In genomic region chr2:153108313-153109264, GRCm38 (mm10) we compare ENCODE assay signal across 8 mouse cellular contexts. TPM values are rescaled to one million over a fixed set of nuclear protein-coding genes. Genes with fewer than 3 reads are reported as not detected.
DNase-seq lines count a peak whose midpoint lies in the region; ATAC-seq and TF ChIP-seq lines count a peak whose summit lies in the region.

Hck (plus strand) TSS chr2:153108468.

- H3K27me3 ChIP-seq in C2C12 (ENCODE audit: control insufficient read depth, insufficient read depth, insufficient read length), result peaks cover 62% of the 10 kb centered on the region
- peaks cover 75% of the 10 kb centered on the region for H3K27me3 ChIP-seq in limb, embryonic 10.5 days (ENCODE audit: low read depth, poor library complexity, severe bottlenecking)

- DNase-seq in ZHBTc4 (ENCODE audit: low read depth, low spot score), result peak; percentile 95
- peak; percentile 55 for DNase-seq in heart, postnatal 4 days
- DNase-seq in limb, embryonic 10.5 days (ENCODE audit: low spot score), result peak; percentile 50
- DNase-seq in spleen, postnatal 36 days (ENCODE audit: low spot score in 2 of 2), result peak; percentile 79 to 83
- no peak for DNase-seq in cerebellum, adult 11-12 months

- no peaks in the 10 kb centered on the region for H3K9me3 ChIP-seq in limb, embryonic 10.5 days (replicated peaks)

- H3K79me3 ChIP-seq in C2C12 (ENCODE audit: low read depth), result no peaks in the 10 kb centered on the region

- H3K4me3 ChIP-seq in C2C12 (ENCODE audit: insufficient read depth, poor library complexity, severe bottlenecking), result no peak within 1 kb of the TSS
- H3K4me3 ChIP-seq in limb, embryonic 10.5 days, result peak within 1 kb of the TSS; percentile 47

- H3K27ac ChIP-seq in limb, embryonic 10.5 days, result no peak within 1 kb of the TSS

- H3ac ChIP-seq in C2C12 (ENCODE audit: control insufficient read depth, insufficient read length, low read depth), result peak within 1 kb of the TSS; percentile 59

- no peaks in the 10 kb centered on the region for H3K36me3 ChIP-seq in C2C12 (ENCODE audit: control insufficient read depth, insufficient read depth)
- no peaks in the 10 kb centered on the region for H3K36me3 ChIP-seq in limb, embryonic 10.5 days

- TF ChIP-seq CTCF in C2C12 (IDR thresholded peaks at IDR 0.05; ENCODE audit: control insufficient read depth, insufficient read depth, insufficient read length), result no peak

- H3K79me2 ChIP-seq in C2C12 (ENCODE audit: control insufficient read depth, insufficient read depth), result no peaks in the 10 kb centered on the region

- ATAC-seq in erythroid progenitor cell, adult 5-6 weeks (replicated peaks; ENCODE audit: low FRiP score, poor library complexity, severe bottlenecking), result no peak
- ATAC-seq in megakaryocyte-erythroid progenitor cell, adult 5-6 weeks (replicated peaks; ENCODE audit: low FRiP score, low TSS enrichment, poor library complexity, severe bottlenecking), result peak; percentile 88

- 4% methylated on average over 52 of the region's 52 CpGs for WGBS in limb, embryonic 10.5 days

- peaks cover 20% of the 10 kb centered on the region for H3K4me1 ChIP-seq in limb, embryonic 10.5 days

TF ChIP-seq in C2C12, 6 proteins besides CTCF, POLR2A, EP300 and RAD21:
- TF ChIP-seq CEBPB (IDR thresholded peaks at IDR 0.05; ENCODE audit: low read depth), result no peak
- no peak for TF ChIP-seq MYOD1 (IDR thresholded peaks at IDR 0.05; ENCODE audit: control insufficient read depth, insufficient read length, low read depth)
- no peak for TF ChIP-seq FOSL1 (IDR thresholded peaks at IDR 0.05; ENCODE audit: insufficient read depth, low read length, poor library complexity, severe bottlenecking)

RNA-seq across cellular contexts. Expression of gene Hck, which starts in this region (rescaled TPM):
- polyA plus RNA-seq in C2C12 (2012; fragmentation: generic; extraction: Trizol), result 0.32 TPM
- 35.7 and 36.5 TPM in 2 replicates for total RNA-seq in erythroid progenitor cell, adult 5-6 weeks (2015; ENCODE audit: low replicate concordance)
- total RNA-seq in erythroid progenitor cell, adult 5-6 weeks (2017; ENCODE audit: low replicate concordance), result 19.4 and 38.2 TPM in 2 replicates
- 1 to 10 TPM; 1.1 to 1.2 TPM for total RNA-seq in heart, postnatal 4 days (2021)
- 0.88 and 1.1 TPM in 2 replicates for polyA plus RNA-seq in limb, embryonic 10.5 days (2016; fragmentation: Nextera tagmentation; extraction: Ambion mirVana)
- total RNA-seq in megakaryocyte-erythroid progenitor cell, adult 5-6 weeks (2014; fragmentation: Nextera tagmentation), result 2.2 TPM in 1 of 2 replicates, not detected in the other
- 0.23 and 3.3 TPM in 2 replicates for total RNA-seq in megakaryocyte-erythroid progenitor cell, adult 5-6 weeks (2017)

Comparison
In these comparisons a context has a peak if more than half of its experiments do, and no peak if none do; other contexts are left out.
1. RNA of gene Hck (total RNA-seq): 19.4 to 38.2 TPM in erythroid progenitor cell, adult 5-6 weeks; 0.23 to 3.3 TPM in megakaryocyte-erythroid progenitor cell, adult 5-6 weeks and 1.1 to 1.2 TPM in heart, postnatal 4 days; every median in the first group is over 4 times any median in the second.